Mouse (Mus musculus) forebrain, embryonic 16.5 days (tissue): Measurements from ENCODE around the gene Cep55. TPM values are rescaled to one million over a fixed set of nuclear protein-coding genes. Genes with fewer than 3 reads are reported as not detected.

Experiments
- ATAC-seq: fragments of 200-750 bp; cut with Nextera tagmentation; 2 replicates; pipeline ENCODE4 v1.8.0; 2017; ENCODE audit warnings: mild to moderate bottlenecking, moderate library complexity
- H3K27ac ChIP-seq: fragments of 300-500 bp; sonication (generic); 2 replicates; pipeline ENCODE4 v1.5.1; 2014; ENCODE audit warnings: low read length, control low read depth
- H3K27me3 ChIP-seq: fragments of 300-500 bp; sonication (generic); replicated peaks from 2 replicates; pipeline ENCODE4 v1.6.1; 2014; ENCODE audit warnings: low read length; ENCODE audit not compliant: control insufficient read depth, insufficient read depth
- H3K36me3 ChIP-seq: fragments of 300-500 bp; sonication (generic); 2 replicates; pipeline ENCODE4 v1.6.1; 2014; ENCODE audit not compliant: control insufficient read depth, insufficient read depth
- H3K4me1 ChIP-seq: fragments of 300-500 bp; sonication (generic); replicated peaks from 2 replicates; pipeline ENCODE4 v1.6.1; 2014; ENCODE audit warnings: low read length; ENCODE audit not compliant: control insufficient read depth, insufficient read depth
- H3K4me2 ChIP-seq: fragments of 300-500 bp; sonication (generic); 2 replicates; pipeline ENCODE4 v1.6.1; 2014; ENCODE audit warnings: mild to moderate bottlenecking, low read length, control low read depth
- H3K4me3 ChIP-seq: fragments of 300-500 bp; sonication (generic); replicated peaks from 2 replicates; pipeline ENCODE4 v1.5.1; 2014; ENCODE audit warnings: mild to moderate bottlenecking, low read length, control low read depth
- H3K9ac ChIP-seq: fragments of 300-500 bp; sonication (generic); replicated peaks from 2 replicates; pipeline ENCODE4 v1.6.1; 2014; ENCODE audit warnings: low read depth, low read length, control low read depth
- H3K9me3 ChIP-seq: fragments of 300-500 bp; sonication (generic); 2 replicates; pipeline ENCODE4 v1.6.1; 2016; ENCODE audit warnings: low read length; ENCODE audit not compliant: control insufficient read depth
- WGBS: fragments of 180-500 bp; shearing (Covaris S2); extraction: QIAGEN DNeasy Blood & Tissue Kit; methylation state at CpG from one replicate; pipeline ENCODE4 v1.1.7; 2014; 5-methylcytosine and 5-hydroxymethylcytosine counted together
- polyA plus RNA-seq: library from polyadenylated mRNA; unstranded; fragments of >200 nt; fragmentation: Nextera tagmentation; extraction: Ambion mirVana; gene quantifications from 2 replicates; pipeline ENCODE4 v1.2.1, GENCODE M21; 2015

The Cep55 gene
- 12.2 and 17.8 TPM in 2 replicates for polyA plus RNA-seq

DNA sequence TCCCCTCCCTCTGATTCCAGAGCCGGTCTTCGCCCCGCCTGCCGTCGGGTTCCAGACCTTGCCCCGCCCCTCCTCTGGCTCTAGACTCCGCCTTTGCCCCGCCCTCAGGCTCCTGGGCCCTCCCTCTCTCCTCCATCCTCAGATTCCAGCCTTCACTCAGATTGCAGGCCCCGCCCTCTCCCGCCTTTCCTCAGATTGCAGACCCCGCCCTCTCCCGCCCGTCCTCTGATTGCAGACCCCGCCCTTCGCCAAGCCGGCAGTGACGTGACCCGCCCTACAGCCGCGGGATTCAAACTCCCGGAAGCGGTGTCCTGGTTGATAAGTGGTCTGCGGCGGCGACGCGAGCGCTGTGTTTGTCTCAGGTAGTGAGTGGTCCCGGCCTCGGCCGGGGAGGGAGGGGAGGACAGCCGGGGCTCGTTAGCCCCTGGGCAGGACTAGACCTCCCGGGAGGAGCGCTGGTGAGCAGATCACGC, at the start of gene Cep55:
Cep55 (plus strand) TSS at position 292 of the 473 bp plus-strand sequence.
- Histone ChIP-seq H3K27me3 (no peaks in the 10 kb centered on the region), H3K9me3 (no peaks in the 10 kb centered on the region), H3K4me1 (peaks cover 12% of the 10 kb centered on the region), H3K36me3 (no peaks in the 10 kb centered on the region), H3K9ac (peak within 1 kb of the TSS; percentile 61), H3K4me2 (peak within 1 kb of the TSS; percentile 91), H3K27ac (peak within 1 kb of the TSS; percentile 48), H3K4me3 (peak within 1 kb of the TSS; percentile 82)
- under 1% methylated on average over 34 of the region's 36 CpGs for WGBS
- peak; percentile 95 for ATAC-seq

DNA sequence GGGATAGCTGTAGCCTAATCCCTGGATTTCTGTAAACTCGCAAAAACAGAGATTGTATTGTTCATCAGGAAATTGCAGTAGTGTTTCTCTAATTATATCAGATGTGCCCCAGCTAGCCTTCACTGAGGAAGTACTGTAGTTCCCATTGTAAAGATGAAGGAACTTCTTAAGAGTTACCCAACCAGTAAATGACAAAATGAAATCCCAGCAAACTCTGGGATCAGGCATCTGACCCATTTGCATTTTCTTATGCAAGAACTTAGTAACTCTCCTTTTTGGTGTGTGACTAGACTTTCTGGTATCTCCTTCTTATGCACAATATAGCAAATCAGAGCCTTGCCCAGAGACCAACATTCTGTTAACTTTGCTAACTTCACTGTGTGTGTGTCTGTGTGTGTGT, 43.4 kb upstream of the Cep55 start:
- Histone ChIP-seq H3K4me3 (no peak overlapping the region), H3K4me2 (no peak overlapping the region), H3K9me3 (no peaks in the 10 kb centered on the region), H3K27ac (no peak overlapping the region), H3K36me3 (no peaks in the 10 kb centered on the region), H3K4me1 (peaks cover 8% of the 10 kb centered on the region), H3K9ac (no peak overlapping the region), H3K27me3 (no peaks in the 10 kb centered on the region)
- 76% methylated on average over 1 of the region's 1 CpGs for WGBS
- no peak for ATAC-seq

DNA sequence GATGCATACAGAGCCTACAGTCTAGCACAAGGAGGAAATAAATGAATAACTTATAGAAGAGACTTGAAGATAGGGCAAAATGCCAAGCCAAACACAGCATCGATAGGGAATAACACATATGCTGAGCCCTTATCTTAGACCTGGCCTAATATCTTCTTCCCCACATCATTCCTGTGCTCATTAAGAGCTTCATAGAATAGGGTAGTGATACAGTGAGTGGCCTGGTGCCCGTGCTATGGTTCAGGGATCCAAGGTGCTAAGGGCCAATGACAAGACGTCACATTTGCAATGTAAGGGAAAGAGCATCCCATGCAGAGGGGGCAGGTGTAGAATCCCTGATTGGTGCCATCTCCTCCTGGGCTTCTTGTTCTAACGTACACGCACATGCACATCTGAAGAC, 40.4 kb upstream of the Cep55 start:
- Histone ChIP-seq H3K4me3 (no peak overlapping the region), H3K27me3 (no peaks in the 10 kb centered on the region), H3K36me3 (no peaks in the 10 kb centered on the region), H3K9ac (no peak overlapping the region), H3K27ac (no peak overlapping the region), H3K4me2 (no peak overlapping the region), H3K9me3 (no peaks in the 10 kb centered on the region), H3K4me1 (peaks cover 8% of the 10 kb centered on the region)
- no peak for ATAC-seq
- 93% methylated on average over 5 of the region's 5 CpGs for WGBS

DNA sequence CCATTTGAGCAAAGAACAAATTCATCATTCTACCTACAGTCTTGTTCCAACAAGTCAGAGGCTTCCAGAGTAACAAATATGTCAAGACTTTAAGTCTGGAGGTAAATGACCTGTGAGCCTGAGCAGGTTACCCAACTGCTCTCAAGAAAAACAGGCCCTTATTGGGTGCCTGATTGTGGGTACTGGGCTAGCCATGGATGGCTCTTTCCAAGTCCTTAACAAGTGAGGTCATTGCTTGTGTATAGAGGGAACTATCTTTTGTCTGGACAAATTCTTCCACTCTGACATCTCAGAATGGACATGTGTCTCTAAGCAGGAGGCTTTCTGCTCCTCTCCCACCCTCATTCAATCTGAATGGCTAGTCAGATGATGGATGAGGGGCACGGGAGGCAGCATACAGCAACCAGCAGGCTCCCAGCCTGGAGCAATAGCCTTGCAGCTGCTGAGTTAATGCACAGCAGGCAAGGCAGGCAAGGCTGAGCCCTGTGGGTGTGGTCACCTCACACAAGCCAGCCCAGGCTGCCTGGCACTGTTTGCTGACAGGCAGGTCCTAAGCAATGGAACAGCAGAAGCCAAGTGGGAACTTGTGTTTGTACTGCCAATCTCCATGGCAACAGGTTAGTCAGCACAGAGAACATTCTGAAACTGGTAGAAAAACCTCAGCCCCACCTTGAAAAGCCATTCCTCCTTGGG, 39.5 kb upstream of the Cep55 start:
- H3K27me3 ChIP-seq = no peaks in the 10 kb centered on the region
- no peak overlapping the region for H3K4me2 ChIP-seq
- peak; percentile 95 for ATAC-seq
- no peaks in the 10 kb centered on the region for H3K36me3 ChIP-seq
- H3K9ac ChIP-seq = no peak overlapping the region
- H3K9me3 ChIP-seq = no peaks in the 10 kb centered on the region
- peaks cover 8% of the 10 kb centered on the region for H3K4me1 ChIP-seq
- H3K27ac ChIP-seq = no peak overlapping the region
- no peak overlapping the region for H3K4me3 ChIP-seq
- WGBS = 0% methylated on average over 1 of the region's 1 CpGs

DNA sequence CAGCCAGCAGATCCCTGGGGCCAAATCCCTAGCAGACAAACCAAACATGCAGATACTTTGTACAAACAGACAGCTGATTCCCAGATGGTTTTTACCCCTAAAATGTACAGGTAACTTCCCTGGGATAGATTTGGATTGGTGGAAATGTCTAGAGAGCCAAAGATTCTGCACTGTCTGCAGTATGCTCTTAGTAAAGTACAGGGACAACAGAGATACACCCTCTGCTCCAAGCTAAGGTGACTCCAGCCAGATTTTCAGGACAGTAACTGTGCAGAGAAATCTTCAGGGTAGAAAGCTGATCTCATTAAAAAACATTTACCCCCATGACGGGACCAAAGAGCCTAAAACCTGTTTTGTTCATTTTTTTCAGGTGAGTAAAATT, 38.9 kb upstream of the Cep55 start:
- no peak overlapping the region for H3K9ac ChIP-seq
- peaks cover 8% of the 10 kb centered on the region for H3K4me1 ChIP-seq
- WGBS = 65% methylated on average over 1 of the region's 1 CpGs
- no peak overlapping the region for H3K27ac ChIP-seq
- H3K27me3 ChIP-seq = no peaks in the 10 kb centered on the region
- no peak overlapping the region for H3K4me2 ChIP-seq
- no peaks in the 10 kb centered on the region for H3K36me3 ChIP-seq
- peak; percentile 37; the same call in 1 of the 2 replicates for ATAC-seq
- H3K4me3 ChIP-seq = no peak overlapping the region
- no peaks in the 10 kb centered on the region for H3K9me3 ChIP-seq

DNA sequence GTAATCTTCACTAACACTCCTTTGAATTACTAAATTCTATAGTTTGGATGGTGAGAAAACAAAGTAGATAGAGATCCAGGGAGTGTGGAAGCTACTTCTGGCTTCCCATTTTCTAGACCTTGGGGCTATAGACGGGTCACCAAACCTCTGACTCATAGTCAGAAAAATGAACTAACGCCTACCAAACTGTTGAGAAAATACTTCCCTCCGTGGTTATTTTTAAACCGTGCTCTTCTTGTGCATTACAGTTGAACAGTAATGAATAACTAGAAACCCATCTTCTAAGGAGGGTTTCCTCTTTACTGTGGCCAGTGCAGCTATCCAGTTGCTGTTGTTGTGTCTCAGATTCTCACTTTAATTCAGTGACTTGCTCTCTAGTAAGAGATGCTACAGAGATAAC, 32.1 kb upstream of the Cep55 start:
- ATAC-seq = no peak

DNA sequence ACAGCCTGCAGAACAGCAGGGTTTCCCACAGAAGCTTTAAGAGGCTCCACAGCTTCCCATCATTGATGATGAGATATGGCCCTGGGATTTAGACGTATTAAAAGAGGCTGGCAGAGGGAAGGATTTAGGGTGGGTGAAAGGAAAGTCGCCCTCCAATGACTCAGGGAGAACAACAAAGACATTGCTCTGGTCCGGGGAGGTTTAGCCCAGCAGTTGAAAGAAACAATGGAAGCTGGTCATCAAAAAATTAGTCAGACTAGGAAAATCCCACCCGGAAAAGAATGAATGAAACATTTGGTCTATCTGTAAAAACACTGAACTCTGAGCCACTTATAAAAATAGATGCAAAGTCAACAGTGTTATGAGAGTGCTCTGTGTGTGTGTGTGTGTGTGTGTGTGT, 31.2 kb upstream of the Cep55 start:
- Histone ChIP-seq H3K9ac (no peak overlapping the region), H3K36me3 (no peaks in the 10 kb centered on the region), H3K9me3 (no peaks in the 10 kb centered on the region), H3K27me3 (no peaks in the 10 kb centered on the region), H3K4me2 (no peak overlapping the region), H3K27ac (no peak overlapping the region), H3K4me3 (no peak overlapping the region), H3K4me1 (no peaks in the 10 kb centered on the region)
- no peak for ATAC-seq
- 39% methylated on average over 4 of the region's 4 CpGs for WGBS

More for the DNA sequence above, 32.1 kb upstream of the Cep55 start:
- H3K36me3 ChIP-seq = no peaks in the 10 kb centered on the region
- H3K27ac ChIP-seq = no peak overlapping the region
- whole genome bisulfite sequencing = 83% methylated on average over 4 of the region's 4 CpGs
- H3K4me1 ChIP-seq = no peaks in the 10 kb centered on the region
- H3K4me3 ChIP-seq = no peak overlapping the region
- H3K27me3 ChIP-seq = no peaks in the 10 kb centered on the region
- H3K9me3 ChIP-seq = no peaks in the 10 kb centered on the region
- no peak overlapping the region for H3K4me2 ChIP-seq
- no peak overlapping the region for H3K9ac ChIP-seq

DNA sequence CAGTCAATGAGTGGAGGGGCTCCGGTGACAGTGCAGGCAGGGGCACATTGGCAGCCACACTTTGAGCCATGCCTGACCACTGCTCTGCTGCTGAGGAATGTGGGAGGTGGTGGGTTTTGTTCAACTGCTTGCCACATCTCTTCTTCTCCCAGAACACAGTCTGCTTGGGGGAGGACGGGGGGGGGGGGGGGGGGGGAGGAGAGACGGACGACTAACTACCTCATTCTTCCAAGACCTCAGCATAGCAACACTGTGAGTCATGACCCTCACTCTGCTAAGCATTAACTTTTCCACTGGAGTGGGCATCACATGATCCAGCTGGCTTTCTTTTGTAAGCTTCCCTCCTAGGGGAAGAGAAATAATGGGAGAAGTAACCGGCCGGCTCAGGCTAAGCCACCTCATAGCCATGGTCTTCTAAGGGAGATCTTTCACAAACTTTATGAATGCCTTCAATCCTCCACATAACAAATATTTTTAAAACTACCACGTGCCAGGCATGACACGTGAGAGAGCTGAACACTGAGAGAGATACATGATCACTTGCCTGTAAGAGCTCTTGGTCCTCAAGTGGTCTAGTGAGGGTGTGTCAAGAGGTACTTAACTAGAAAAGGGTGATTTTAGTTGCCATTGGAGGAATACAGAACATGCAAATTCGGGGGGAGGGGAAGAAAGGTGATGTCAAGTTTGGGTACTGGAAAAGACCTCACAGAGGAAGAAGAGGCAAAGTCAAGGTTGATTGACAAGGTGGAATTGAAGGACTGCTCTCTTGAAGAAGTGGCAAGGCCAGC, 29.4 kb upstream of the Cep55 start:
- Histone ChIP-seq H3K27ac (no peak overlapping the region), H3K9me3 (no peaks in the 10 kb centered on the region), H3K9ac (no peak overlapping the region), H3K4me1 (no peaks in the 10 kb centered on the region), H3K36me3 (no peaks in the 10 kb centered on the region), H3K27me3 (no peaks in the 10 kb centered on the region), H3K4me2 (no peak overlapping the region), H3K4me3 (no peak overlapping the region)
- WGBS = 39% methylated on average over 8 of the region's 9 CpGs
- no peak for ATAC-seq

DNA sequence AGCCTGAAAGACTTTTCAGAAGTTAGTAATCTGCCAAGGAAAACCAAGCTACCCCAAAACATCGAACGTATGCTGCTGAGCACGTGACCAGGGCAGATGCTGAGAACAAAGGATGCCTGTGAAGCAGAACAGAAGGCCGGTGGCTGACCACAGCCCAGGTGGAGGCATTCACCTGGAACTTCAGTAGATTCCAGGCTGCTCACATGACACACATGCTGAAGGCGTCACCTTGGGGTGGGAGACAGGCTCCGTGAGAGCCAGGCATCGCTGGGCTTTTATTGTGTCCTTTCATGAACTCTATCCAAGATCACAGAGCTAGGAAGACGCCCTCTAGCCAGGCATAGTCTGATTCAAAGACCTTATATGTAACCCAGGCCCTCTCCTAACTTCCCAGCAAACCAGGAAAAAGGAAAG, 28.6 kb upstream of the Cep55 start:
- WGBS = 74% methylated on average over 8 of the region's 8 CpGs
- Histone ChIP-seq H3K36me3 (no peaks in the 10 kb centered on the region), H3K27me3 (no peaks in the 10 kb centered on the region), H3K4me1 (no peaks in the 10 kb centered on the region; the same call in 1 of the 2 replicates), H3K27ac (no peak overlapping the region), H3K9me3 (no peaks in the 10 kb centered on the region), H3K4me2 (no peak overlapping the region), H3K9ac (no peak overlapping the region), H3K4me3 (no peak overlapping the region)
- no peak for ATAC-seq
